Mouse (Mus musculus): ENCODE measurements around the gene Paox. TPM values are rescaled to one million over a fixed set of nuclear protein-coding genes. Genes with fewer than 3 reads are reported as not detected.

The Paox gene
- polyA plus RNA-seq, 1 experiment: 5.1 TPM

DNA sequence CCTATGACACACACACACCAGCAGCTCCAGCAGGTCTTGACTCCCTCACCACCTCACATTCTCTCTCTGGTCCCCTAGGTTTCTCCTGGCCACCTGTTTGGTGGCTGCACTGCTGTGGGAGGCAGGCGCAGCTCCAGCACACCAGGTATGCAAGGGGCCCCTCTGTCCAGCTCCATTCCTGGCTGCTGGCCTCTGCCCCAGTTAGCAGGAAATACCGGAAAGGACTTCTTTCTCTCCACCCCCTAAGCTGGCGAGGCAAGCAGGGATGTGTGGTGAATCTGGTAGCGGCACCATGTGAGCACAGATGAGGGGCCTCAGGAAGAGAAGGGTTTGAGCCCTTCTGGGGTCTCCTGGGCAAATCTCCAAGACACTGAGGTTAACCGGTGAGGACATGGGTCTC is 20.6 kb upstream of the Paox start:
- TF ChIP-seq CTCF (IDR thresholded peaks at IDR 0.05; ENCODE audit: borderline replicate concordance, extremely low read depth, insufficient read depth, insufficient read length) (no peak), POLR2A (IDR thresholded peaks at IDR 0.05; ENCODE audit: borderline replicate concordance, extremely low read depth, insufficient read depth, insufficient read length, poor library complexity, severe bottlenecking) (no peak)
- DNase-seq (ENCODE audit: low read depth): no peak

DNA sequence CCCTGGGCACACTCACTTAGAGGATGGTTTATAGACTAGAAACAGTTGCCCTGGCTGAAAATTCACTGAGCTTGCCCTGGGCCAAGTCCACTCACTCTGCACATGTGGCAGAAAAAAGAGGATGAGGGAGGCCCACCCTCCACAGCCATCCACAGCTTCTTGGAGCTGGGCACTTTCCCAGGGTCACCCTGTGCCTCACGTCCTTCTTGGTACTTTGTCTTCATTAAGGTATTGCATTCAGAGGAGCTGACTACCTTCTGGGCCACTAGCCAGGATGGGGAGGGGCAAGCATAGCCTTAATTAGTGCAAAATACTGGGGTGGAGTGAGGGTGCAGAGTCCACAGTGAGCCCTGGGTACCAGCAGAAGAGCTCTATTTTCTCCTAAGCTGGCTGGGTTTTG is 20.0 kb upstream of the Paox start:
- TF ChIP-seq CTCF (IDR thresholded peaks at IDR 0.05; ENCODE audit: borderline replicate concordance, extremely low read depth, insufficient read depth, insufficient read length) (no peak), POLR2A (IDR thresholded peaks at IDR 0.05; ENCODE audit: borderline replicate concordance, extremely low read depth, insufficient read depth, insufficient read length, poor library complexity, severe bottlenecking) (no peak)
- peak; percentile 31 for DNase-seq (ENCODE audit: low read depth)

- TF ChIP-seq POLR2A (IDR thresholded peaks at IDR 0.05; ENCODE audit: borderline replicate concordance, extremely low read depth, insufficient read depth, insufficient read length, poor library complexity, severe bottlenecking): no peak
- TF ChIP-seq CTCF (IDR thresholded peaks at IDR 0.05; ENCODE audit: borderline replicate concordance, extremely low read depth, insufficient read depth, insufficient read length): no peak
Observed at GRCm38 (mm10) chr7:140096055-140096454, 19.5 kb upstream of the Paox start.

DNA sequence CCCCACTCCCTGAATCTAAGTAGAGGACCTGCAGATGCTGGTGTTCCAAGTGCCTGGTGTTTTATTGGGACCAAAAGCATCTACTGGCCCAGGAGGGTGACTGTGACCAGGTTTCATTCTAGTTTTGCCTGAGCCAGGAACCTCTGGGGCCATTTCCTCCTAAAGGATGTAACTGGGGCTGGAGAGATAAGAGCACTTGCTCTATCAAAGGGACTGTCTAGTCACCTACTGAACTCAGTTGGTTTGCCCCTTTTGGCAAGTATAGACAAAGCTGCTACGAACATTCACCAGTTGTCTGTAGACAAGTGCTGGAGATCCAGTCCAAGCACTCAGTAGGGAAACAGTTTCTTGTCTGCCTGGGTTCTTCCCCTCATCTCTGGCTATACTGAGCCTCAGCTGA is 17.1 kb upstream of the Paox start:
- DNase-seq (ENCODE audit: low read depth): no peak
- no peak for TF ChIP-seq POLR2A (IDR thresholded peaks at IDR 0.05; ENCODE audit: borderline replicate concordance, extremely low read depth, insufficient read depth, insufficient read length, poor library complexity, severe bottlenecking)
- no peak for TF ChIP-seq CTCF (IDR thresholded peaks at IDR 0.05; ENCODE audit: borderline replicate concordance, extremely low read depth, insufficient read depth, insufficient read length)

More at GRCm38 (mm10) chr7:140096055-140096454, 19.5 kb upstream of the Paox start:
- no peak for DNase-seq (ENCODE audit: low read depth)

DNA sequence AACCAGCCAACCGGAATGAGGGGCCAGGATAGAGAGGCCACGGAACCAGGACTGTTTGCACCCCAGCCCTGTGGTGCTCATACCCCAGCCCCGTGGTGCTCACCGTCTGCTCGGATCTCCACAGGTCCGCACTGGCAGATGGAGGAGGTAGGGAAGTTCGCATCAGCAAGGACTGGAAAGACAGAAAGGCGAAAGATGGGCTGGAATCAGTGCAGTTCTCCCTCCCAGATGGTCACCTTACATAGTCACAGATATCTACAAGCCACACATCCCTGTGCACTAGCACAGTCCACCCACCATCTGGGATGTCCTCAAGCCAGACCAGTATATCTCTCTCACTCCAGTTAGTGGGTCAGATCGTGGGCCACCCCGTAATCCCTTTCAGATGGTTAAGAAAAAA is 14.1 kb upstream of the Paox start:
- TF ChIP-seq CTCF (IDR thresholded peaks at IDR 0.05; ENCODE audit: borderline replicate concordance, extremely low read depth, insufficient read depth, insufficient read length) (no peak), POLR2A (IDR thresholded peaks at IDR 0.05; ENCODE audit: borderline replicate concordance, extremely low read depth, insufficient read depth, insufficient read length, poor library complexity, severe bottlenecking) (no peak)
- DNase-seq (ENCODE audit: low read depth): no peak

DNA sequence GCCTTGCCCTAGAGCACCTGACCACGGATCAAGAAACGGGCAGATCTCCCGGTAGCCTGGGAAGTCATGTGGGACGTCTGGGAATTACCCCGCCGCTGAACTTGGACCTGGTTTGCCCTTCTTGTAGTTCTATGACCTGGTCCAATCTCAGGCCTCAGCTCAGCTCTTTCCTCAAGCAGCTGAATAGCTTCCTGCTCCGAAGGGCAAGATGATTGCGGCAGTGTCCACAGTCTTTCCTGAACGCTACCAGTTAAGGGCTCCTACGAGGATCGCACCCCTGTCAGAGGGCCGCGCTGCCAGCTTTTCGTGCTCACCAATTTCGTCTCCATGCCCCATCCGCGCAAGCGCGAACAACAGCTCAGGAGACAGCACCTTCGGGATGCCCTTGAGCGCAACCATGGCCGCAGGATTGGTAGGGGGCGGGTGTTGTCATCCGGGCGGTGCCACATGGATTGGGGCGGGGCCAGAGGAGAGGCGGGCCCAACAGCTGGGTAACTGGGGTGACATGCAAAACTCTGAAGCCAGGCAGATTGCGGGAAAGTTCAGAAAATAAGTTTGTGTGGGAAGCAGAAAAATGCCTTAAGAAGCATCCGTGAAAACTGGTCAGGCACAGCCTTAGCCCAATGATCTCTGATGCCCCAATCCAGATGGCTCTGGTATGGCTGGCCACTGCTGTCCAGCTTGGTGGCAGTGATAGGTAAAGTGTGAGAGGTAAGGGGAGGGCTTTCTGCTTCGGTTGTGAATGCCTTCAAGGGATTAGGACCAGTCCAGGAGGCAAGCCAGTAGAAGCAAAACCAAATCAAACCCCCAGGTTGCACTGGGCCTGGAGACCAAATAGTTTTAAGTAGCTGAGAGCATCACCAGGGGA is 13.4 kb upstream of the Paox start, which contains the start of gene Fuom:
TSS of gene Fuom (minus strand) at position 449 of the 868 bp plus-strand sequence.
- no peak for TF ChIP-seq CTCF (IDR thresholded peaks at IDR 0.05; ENCODE audit: borderline replicate concordance, extremely low read depth, insufficient read depth, insufficient read length)
- TF ChIP-seq POLR2A (IDR thresholded peaks at IDR 0.05; ENCODE audit: borderline replicate concordance, extremely low read depth, insufficient read depth, insufficient read length, poor library complexity, severe bottlenecking): no peak; the same call in 1 of the 2 replicates

GRCm38 (mm10) chr7:140104009-140104408 is 11.6 kb upstream of the Paox start:
- TF ChIP-seq POLR2A (IDR thresholded peaks at IDR 0.05; ENCODE audit: borderline replicate concordance, extremely low read depth, insufficient read depth, insufficient read length, poor library complexity, severe bottlenecking) (no peak), CTCF (IDR thresholded peaks at IDR 0.05; ENCODE audit: borderline replicate concordance, extremely low read depth, insufficient read depth, insufficient read length) (no peak)
- no peak for DNase-seq (ENCODE audit: low read depth)

More for the DNA sequence above, 13.4 kb upstream of the Paox start, which contains the start of gene Fuom:
- DNase-seq (ENCODE audit: low read depth): peak; percentile 86

GRCm38 (mm10) chr7:140111943-140112342 is 3.7 kb upstream of the Paox start:
- DNase-seq (ENCODE audit: low read depth): no peak
- no peak for TF ChIP-seq POLR2A (IDR thresholded peaks at IDR 0.05; ENCODE audit: borderline replicate concordance, extremely low read depth, insufficient read depth, insufficient read length, poor library complexity, severe bottlenecking)
- no peak for TF ChIP-seq CTCF (IDR thresholded peaks at IDR 0.05; ENCODE audit: borderline replicate concordance, extremely low read depth, insufficient read depth, insufficient read length)

DNA sequence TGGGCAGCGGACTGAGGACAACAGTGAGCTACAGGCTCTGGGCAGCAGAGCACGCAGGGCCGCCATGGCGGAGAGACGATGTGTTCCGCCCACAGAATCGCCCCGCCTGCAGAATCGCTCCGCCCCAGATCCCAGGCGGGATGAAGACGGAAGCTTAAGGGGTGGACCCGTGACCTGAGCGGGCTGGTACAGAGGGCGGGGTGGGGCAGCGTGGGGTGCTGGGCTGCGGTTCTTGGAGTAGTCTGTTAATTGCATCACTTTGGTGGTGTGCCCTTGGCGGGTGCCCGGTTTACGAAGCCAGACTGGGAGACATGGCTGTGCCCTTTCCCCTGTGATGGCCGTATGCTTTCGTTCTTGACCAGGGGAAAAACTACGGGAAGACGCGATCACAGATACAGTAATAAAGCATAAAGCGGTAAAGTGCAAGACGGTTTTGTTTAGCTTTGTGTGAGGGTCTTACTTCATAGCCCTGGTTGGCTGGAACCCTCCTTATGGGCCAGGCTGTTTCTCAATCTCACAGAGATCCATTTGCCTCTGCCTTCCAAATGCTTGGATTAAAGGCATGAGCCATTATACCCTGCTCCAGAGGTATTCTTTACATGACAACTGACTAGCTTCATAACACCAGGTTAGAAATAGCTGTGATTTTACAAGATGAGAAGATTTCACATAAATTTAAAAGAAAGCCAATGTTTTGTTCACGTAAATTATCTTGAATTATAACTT is 893 bp downstream of the Paox start, which contains the start of gene Echs1:
TSS of gene Echs1 (minus strand) at position 148 of the 726 bp plus-strand sequence.
- peak; percentile 94 for DNase-seq (ENCODE audit: low read depth)
- peak; percentile 76; the same call in 1 of the 2 replicates for TF ChIP-seq POLR2A (IDR thresholded peaks at IDR 0.05; ENCODE audit: borderline replicate concordance, extremely low read depth, insufficient read depth, insufficient read length, poor library complexity, severe bottlenecking)
- no peak for TF ChIP-seq CTCF (IDR thresholded peaks at IDR 0.05; ENCODE audit: borderline replicate concordance, extremely low read depth, insufficient read depth, insufficient read length)

- no peak for TF ChIP-seq CTCF (IDR thresholded peaks at IDR 0.05; ENCODE audit: borderline replicate concordance, extremely low read depth, insufficient read depth, insufficient read length)
- TF ChIP-seq POLR2A (IDR thresholded peaks at IDR 0.05; ENCODE audit: borderline replicate concordance, extremely low read depth, insufficient read depth, insufficient read length, poor library complexity, severe bottlenecking): no peak
- DNase-seq (ENCODE audit: low read depth): no peak
Observed at GRCm38 (mm10) chr7:140120484-140120883, 4.9 kb downstream of the Paox start.

DNA sequence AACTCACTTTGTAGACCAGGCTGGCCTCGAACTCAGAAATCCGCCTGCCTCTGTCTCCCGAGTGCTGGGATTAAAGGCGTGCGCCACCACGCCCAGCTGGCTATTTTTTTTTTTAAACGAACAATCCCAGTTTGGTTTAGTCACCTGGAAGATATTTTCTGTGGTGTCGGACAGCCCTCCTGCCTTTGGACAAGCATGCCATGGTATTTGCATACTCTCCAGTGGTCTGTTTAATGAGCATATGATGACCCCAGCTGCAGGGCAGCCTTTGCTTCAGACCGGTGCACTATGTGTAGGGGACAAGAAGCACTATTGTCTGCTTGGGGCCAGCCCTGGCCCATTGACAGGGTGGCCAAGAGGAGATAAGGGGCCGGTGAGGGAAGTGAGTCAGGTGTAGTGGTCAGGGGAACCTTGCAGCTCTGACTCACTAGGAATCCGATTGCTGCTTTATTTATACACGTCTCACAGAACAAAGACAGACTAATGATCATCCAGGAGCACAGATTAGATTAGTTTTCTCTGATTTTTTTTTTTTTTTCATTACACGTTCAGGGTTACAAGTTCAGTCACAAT is 5.8 kb downstream of the Paox start:
- no peak for TF ChIP-seq POLR2A (IDR thresholded peaks at IDR 0.05; ENCODE audit: borderline replicate concordance, extremely low read depth, insufficient read depth, insufficient read length, poor library complexity, severe bottlenecking)
- DNase-seq (ENCODE audit: low read depth): no peak

Data from brain, embryonic 14.5 days (tissue).